Mouse (Mus musculus): ENCODE measurements around the gene Rab30.

Rab30 gene

DNA sequence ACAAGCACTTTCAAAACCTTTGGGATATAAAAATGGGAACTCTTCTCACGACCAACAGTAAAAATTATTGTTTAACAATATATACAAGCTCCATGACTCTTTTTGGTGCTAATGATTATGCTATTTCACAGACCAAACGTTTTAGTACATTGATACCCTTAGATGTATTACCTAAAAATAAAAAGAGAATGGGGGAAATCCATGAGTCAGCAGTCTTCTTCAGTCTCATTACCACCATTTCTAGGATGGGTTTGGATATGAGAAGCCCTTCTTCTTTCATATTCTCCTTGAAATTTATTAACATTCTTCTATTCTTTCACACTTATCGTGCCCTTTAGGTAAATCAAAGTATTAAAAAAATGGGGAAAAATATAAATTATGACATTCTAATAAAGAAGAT, 95.0 kb downstream of the Rab30 start:
- DNase-seq (ENCODE audit: extremely low read depth, insufficient read length, low spot score), result no peak

DNA sequence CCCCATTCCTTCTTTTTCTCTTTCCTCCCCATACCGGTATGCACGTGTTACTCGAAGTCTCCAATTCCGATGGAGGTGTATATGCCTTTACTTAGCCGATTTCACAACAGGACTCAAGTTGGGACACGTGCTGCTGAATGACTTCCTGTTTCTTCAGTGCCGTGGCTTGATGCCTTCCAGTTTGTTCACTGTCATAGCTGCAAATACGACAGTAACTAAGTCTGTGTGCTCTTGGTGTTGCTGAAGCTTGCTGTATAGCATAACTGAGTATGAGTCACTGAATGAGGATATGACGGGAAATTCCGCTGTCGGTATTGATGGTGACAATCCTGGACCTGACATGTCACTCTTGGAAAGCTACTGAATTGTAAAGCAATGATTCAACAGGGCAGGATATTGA, 95.8 kb downstream of the Rab30 start:
- peak; percentile 56 for DNase-seq (ENCODE audit: extremely low read depth, insufficient read length, low spot score)

DNA sequence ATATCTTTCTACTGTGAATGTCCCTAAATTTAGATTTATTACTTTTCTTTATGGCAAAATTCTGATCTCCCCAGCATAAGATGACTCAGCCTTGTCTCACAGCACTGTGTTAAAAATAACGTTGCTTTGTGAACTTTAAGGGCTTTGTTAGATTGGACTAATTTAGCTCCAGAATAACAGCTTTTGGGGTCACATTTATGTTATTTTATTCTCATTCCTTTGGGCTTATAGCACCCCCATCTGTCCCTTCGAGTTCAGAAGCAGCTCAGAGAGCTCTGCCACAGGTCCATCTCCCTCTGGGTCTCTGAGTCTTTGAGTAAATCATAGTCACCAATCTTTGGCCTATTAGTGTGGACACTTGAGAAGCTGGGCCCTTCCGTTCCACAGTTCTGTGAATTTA, 96.5 kb downstream of the Rab30 start:
- no peak for DNase-seq (ENCODE audit: extremely low read depth, insufficient read length, low spot score)

DNA sequence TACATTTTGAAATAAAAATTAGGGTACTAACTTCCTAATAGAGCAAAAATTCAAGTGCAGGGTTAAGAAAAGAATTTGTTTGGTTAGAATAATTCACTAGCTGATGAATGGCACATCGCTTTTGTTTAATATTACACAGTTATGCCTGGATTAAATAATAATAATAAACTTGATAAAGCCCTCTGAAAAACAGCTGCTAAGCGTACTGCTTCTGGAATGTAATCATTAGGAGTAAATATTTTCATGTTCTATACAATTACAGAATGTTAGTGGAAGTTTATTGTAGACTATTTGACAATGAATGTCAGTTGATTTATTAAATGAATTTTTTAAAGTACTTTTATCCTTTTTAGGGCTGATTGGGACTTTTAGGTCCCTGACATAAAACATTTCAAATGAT, 100.9 kb downstream of the Rab30 start:
- DNase-seq (ENCODE audit: extremely low read depth, insufficient read length, low spot score), result no peak

DNA sequence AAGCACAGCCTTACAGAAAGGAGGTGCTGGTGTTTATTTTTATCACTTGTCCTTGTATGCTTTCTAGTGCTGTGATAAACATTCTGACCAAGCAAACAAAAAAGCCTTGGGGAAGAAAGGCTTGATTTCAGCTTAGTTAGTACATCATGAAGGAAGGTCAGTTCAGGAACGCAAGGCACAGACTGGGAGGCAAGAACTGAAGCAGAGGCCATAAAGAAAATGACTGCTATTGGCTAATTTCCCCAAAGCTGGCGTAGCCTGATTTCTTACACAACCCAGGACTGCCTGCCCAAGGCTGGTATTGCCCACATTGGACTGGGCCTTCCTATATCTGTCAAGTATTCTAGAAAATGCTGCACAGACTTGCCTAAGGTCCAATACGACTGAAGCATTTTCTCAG, 106.8 kb downstream of the Rab30 start:
- DNase-seq (ENCODE audit: extremely low read depth, insufficient read length, low spot score), result no peak

DNA sequence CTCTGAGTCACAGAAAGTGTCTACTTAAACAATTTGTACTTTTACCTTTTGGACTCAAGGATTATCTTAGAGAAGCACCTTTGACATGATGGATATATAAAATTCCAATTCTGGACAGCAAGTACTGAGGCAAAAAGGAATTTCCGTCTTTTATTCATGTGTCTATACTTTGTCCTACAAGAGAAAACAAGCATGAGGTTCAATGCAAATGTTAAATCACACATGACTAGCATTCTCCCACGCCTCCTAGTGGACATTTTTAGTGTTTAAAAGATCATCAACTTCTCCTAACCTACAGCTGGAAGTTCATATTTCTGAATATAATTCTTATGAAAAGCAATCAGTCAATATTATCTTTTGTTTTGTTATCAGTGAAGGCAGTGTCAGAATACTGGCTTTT, 125.1 kb downstream of the Rab30 start:
- DNase-seq (ENCODE audit: extremely low read depth, insufficient read length, low spot score), result no peak

DNA sequence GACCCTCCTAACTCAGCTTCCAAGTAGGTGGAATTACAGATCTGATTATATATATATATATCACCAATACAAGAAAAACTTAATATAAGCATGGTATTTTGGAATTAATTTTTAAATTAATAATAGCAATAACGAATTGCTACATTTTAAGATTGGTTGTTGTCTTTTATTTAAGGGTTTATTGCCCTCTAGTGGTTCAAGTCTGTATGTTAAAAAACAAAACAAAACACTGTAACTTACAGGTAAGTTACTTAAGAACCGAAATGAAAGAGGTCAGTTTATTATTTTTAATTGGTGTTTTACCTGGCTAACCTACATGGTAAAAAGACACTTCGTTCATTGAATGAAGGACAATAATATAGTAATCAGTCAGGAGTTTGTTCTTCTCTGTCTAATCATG, 128.8 kb downstream of the Rab30 start:
- no peak for DNase-seq (ENCODE audit: extremely low read depth, insufficient read length, low spot score)

DNA sequence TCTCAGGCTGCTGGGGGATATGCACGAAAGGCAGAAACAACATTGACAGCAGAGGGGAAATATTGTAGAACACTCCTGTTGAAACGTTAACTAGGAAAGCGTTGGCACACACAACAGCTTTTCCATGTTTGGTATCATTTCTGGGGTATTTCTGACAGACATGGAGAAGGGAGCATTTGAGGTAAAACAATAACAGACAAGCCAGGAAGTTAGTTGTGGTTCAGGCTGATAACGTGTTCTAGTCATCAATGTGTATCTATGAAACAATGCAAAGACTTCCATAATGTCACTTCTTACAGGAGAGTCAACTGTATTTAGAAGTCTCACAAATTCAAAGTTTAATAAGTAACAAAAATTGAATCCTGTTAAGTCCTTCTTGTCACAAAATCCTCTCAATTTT, 130.2 kb downstream of the Rab30 start:
- DNase-seq (ENCODE audit: extremely low read depth, insufficient read length, low spot score), result no peak

DNA sequence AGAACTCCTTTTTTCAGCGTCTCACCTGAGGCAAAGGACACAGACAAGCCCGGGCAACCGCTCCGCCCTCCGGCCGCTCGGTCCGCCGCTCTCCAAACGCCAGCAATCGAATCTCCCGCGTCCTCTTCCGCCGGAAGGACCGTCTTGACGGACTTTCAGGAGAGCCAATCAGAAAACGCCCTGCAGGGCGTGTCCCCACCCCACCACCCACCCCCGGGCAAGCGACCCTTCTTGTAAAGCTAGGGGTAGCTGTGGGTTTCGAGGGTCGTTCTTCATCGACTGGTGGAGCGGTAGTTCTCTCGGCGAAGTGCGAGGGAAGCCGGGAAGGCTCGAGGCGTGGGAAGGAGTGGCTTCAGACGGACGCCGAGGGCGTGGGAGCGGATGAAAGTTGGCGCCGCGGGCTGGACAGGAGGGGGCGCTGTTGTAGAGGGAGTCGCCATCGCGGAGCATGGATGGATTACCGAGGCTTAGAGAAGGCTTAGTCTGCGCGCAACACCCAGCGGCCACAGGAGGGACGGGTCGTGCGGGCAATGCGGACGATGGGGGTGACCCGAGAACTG, 132.8 kb downstream of the Rab30 start, which contains the start of the genes Ddias and Prcp:
Ddias (minus strand) TSS at position 132 of the 560 bp plus-strand sequence.
Prcp (plus strand) TSS at position 355 of the 560 bp plus-strand sequence.
- DNase-seq (ENCODE audit: extremely low read depth, insufficient read length, low spot score), result peak; percentile 91

DNA sequence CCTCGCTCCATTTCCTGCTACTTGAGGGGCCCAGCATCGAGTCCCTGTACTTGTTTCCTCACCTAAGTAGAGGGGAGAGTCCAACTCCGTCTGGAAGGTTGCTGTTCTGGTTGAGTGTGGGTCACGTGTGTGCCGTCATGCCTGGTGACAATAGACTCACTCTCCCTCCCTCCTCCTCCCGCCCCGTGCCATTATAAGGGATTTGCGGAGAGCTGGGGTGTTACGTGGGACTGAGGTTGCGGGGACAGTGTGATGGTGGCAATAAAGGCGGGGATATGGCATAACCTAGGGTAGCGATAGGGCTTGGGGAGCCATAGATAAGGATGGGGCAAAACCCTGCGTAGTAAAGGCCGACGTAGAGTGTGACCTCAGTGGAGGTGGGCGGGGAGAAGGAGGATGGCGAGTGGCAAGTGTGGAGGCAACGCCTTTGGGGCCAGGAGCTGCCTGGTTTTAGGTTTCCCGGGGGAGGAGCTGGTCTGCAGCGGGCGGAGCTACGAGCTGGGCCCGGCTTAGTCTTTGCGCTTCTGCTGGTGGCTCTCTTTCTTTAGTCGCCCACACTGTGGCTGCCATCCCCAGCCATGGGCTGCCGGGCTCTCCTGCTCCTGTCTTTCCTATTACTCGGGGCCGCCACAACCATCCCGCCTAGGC, 133.5 kb downstream of the Rab30 start:
- peak; percentile 93 for DNase-seq (ENCODE audit: extremely low read depth, insufficient read length, low spot score)

DNA sequence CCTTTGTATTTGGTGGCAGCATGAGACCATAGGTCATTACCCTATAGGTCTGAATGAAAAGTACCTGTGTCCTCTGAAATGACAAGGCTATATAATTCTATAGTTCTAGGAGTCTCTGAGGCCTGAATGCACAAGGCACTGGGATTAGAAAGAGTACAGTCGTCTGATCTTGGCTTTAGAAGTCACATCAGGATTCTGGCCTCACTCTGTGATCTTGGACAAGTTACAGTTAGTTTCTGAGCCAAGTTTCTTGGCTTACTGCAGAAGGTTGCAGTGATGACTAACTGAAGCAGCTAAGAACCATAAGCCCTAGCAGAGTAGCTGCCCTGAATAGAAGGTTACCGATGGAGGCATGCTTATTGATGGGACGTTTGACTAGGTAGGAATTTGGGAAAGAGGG, 134.7 kb downstream of the Rab30 start:
- peak; percentile 46 for DNase-seq (ENCODE audit: extremely low read depth, insufficient read length, low spot score)

DNA sequence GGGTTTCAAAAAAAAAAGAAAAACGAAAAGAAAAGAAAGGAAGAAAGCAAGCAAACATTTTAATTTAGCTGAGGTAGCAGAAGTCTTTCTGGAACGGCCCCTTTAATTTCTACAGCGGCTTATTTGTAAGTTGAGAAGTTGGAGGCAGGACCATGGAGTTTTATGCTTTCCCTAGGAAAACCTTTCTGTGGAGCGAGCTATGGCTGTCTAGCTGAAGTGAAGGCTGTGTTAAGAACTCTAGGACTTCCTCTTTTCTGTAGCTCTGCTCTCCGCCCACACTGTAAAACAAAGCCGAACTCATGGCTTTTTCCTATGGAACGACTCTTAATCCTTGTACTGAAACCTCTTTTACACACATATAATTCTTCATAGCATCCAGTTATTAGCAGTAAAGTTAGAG, 135.1 kb downstream of the Rab30 start:
- peak; percentile 18 for DNase-seq (ENCODE audit: extremely low read depth, insufficient read length, low spot score)

DNA sequence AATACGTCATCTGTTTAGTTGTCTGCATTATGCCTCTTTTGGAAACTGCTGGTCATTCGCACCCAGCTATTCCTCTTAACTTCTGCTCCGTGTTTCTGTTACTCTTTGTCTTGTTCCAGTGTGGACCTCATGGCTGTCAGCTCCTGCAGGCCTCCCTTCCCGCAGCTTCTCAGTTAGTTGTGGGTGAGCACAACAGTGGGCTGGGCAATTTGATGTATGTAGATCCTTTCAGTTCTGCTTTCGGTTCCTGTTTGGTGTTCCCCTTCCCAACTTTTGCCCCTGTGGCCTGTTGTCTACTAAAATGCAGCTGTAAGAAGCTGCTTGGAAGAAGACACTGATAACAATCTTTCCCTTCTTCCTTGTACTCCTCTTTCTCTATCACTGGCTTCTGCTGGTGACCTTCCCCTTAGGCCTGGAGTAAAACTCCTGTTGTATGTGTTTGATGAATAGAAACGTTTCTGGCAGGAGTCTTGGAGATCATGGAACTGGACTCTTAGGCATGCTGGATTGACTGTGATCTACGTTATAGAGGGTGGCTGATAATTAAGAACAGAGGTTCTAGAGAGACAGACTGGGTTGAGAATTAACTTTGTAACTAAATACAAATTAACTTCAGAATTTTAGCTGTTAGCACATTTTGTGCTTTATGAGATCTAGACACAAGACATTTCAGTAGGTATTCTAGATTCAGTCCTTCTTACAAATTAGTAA, 137.3 kb downstream of the Rab30 start:
- no peak for DNase-seq (ENCODE audit: extremely low read depth, insufficient read length, low spot score)

DNA sequence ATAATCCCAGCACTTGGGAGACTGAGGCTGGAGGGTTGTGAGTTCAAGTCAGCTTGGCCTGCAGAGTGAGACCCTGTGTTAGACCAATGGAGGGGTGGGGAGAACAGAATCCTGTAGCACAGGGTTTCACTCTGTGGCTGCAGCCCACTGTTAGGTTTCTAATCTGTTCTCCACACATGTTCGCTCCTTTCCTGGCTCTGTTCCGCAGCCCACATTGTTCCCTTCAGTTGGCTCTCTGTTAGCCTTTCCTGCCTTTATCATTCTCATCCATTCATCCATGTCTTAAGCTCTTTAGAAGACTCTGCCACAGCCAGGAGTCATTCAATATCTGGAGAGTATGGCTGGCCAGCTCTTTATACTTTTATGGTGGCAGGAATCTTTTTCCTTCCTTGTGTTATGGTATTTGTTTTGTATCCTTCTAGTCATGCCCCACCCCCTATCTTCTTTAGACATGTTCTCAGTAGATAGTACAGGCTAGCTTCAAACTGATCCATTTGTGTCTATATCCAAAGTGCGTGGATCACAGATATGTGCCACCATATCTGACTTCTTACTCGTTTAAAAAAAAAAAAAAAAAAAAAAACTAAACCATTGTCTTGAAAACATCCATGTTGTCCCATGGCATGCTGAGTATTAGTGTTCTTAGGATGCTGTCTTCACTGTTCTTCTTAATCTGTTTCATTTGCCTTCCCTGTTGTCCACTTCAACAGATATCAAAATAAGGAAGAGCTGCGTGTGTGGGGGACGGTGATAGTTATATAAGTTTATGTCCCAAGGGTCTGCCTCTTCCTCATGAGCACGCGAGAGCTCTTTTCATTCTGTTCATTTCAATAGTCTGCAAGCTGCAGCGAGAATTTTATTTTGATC, 142.7 kb downstream of the Rab30 start:
- DNase-seq (ENCODE audit: extremely low read depth, insufficient read length, low spot score), result no peak

DNA sequence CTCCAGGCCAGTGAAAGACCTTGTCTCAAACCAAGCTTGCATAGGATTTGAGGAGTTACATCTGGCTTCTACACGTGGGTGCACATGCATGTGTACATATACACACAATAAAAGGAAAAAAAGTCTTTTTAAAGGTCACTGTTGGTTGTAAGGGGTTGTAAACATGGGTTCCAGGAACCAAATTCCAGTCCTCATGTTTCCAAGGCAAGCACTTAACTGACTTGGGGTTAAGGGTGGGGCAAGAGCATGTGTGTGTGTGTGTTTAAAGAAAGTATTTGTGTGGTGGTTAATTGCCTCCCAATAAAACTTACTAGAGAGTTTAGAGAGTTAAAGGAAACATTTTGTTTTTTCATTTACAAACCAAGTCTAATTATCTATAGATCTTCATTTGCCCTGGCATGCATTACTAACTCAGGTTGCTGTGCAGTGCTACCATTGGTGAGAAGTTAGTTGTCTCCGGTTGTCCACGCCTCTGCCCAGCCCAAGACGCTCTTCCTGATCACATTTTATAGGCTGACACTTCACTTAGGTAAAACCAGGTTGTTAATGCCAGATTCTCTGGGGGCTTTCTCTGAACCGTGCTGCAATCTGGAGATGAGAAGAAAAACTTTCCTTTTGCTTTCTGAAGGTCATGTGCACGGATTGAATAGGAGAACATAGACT, 143.7 kb downstream of the Rab30 start:
- DNase-seq (ENCODE audit: extremely low read depth, insufficient read length, low spot score), result no peak

DNA sequence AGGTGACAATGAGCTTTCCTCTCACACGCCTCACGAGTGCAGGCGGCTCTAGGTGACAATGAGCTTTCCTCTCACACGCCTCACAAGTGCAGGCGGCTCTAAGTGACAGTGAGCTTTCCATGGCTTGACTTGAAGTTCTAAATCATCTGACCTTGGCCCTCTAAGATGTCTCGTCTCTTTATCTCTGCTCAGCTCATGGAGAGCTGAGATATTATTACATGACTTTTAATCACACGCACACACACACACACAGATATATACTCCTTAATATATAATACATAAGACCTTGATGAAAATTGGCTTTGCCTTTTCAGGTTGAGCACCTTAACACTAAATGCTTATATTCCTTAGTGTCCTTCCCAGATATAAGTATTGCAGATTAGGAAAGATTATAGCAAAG, 145.4 kb downstream of the Rab30 start:
- no peak for DNase-seq (ENCODE audit: extremely low read depth, insufficient read length, low spot score)

DNA sequence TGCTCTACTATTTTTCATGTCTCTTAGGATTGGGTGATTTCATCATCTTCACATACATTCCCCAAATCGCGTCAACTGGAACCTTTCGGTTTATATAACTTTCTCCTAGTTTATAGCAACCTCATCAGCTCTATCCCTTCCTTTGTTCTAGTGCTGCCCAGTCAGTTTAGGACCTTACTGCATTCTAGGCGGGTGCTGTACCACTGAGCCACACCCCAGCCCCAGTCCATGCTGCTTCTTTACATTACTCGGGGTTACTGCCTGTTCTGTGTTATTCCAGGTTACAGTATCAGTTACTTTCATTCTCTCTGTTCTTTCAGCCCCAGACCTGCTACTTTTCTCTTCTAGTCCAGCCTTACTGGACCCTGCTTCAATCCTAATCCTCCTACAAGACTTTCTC, 145.8 kb downstream of the Rab30 start:
- DNase-seq (ENCODE audit: extremely low read depth, insufficient read length, low spot score), result no peak

DNA sequence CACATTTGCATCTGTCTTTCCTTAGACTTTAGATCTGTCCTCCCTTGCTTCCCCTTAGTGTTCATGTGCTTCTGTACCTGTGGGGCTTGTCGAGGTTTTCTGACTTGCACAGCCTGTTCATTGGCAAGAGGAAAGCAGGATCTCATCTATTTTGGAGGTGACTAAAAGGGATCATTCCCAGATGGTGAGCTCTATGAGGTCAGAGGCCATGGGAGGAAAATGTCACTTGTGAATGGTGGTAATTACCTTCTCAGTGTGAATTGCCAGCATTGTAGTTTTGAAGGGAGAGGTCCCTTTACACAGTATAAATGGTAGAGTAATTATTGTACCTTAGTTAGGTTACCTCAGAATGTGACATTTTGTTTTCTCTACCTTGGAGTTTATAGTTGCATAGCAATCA, 148.8 kb downstream of the Rab30 start:
- no peak for DNase-seq (ENCODE audit: extremely low read depth, insufficient read length, low spot score)

DNA sequence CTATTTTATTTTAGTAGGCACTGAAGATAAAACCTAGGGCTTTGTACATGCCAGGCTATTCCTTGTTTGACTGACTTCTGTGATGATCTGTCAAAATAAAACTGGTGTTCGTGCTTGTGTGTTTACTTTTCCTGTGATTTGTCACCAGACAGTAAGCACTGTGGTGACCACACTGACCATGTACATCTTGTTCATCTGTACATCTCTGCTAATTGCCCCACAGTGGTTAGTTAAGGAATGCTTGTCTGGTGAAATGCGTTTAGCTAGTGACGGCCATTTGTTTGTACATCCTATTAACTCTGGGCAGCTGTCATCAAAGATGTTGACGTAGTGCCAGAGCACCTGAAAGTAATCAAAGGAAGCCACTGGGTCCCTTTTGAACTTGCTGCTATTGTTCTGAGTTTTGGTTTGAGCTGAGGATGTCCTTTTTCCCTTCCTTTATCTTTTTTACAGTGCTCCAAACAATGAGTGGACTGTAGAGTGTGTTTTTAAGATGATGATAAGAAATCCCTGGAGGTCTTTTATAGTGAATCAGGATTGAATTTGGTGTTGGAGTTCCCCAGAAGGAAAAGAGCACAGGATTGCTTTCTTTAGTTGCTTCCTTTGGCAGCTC, 149.3 kb downstream of the Rab30 start:
- DNase-seq (ENCODE audit: extremely low read depth, insufficient read length, low spot score), result no peak

DNA sequence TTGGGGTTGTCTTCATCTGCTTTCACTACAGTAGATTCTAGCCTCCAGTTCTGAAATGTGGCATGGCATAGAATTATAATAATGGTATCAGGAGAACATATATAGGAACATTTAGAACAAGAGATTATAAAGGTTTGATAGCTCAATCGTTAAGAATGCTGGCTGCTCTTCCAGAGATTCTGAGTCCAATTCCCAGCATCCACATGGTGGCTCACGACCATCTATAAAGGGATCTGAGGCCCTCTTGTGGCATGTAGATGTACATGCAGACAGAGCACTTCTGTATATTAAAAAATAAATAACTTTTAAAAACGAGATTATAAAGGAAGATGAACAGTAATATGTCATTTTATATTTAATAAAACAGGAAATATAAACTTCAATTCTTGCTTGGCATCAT, 152.1 kb downstream of the Rab30 start:
- peak; percentile 7 for DNase-seq (ENCODE audit: extremely low read depth, insufficient read length, low spot score)
